Comparison of ENCODE assay signal across 8 mouse cellular contexts in the genomic region with DNA sequence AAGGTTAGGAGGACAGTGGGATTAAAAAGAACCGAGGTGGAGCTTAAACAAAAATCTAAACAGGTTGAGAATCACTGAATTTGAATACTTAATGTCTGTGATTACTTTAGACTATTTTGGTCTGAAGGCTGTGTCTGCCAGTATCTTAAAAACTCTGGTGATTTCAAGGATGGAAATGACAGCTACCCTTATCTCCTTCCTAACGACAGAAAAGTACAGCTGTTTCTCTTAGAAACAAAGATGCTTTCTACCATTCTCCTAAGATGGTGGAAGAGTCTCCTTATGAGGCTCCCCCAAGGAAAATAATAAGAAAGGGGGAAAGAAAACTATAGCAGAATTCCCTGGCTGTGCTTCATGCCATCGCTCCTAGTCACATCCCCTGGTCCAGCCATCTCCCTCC. TPM values are rescaled to one million over a fixed set of nuclear protein-coding genes. Genes with fewer than 3 reads are reported as not detected.
A peak's percentile ranks its signal among the peaks of the same experiment; 100 is the strongest.
DNase-seq lines count a peak whose midpoint lies in the region; ATAC-seq and TF ChIP-seq lines count a peak whose summit lies in the region.

No protein-coding gene starts in this region.

- H3K9ac ChIP-seq in heart, embryonic 11.5 days (ENCODE audit: low read depth, low read length), result peak overlapping the region; percentile 97
- peak overlapping the region; percentile 98 for H3K9ac ChIP-seq in CH12.LX (ENCODE audit: insufficient read depth, low read depth)
- H3K9ac ChIP-seq in forebrain, embryonic 13.5 days, result peak overlapping the region; percentile 99
- H3K9ac ChIP-seq in liver, embryonic 14.5 days (replicated peaks), result peak overlapping the region; percentile 95

- dilution Hi-C loops in CH12.LX (cut with MboI; ENCODE audit: extremely low pct_ligation_motif_present, extremely low pct_unique_long_range_greater_than_20kb, low sequenced_read_pairs), result no loop called here

- 0 out of 2 replicates have a peak, but pooled peaks cover 6% of the 10 kb centered on the region for H3K4me1 ChIP-seq in heart, embryonic 11.5 days (ENCODE audit: control insufficient read depth, insufficient read depth, low read length)
- H3K4me1 ChIP-seq in CH12.LX (ENCODE audit: control insufficient read depth in 1 of 2, insufficient read depth in 2 of 2), result peaks cover 0 to 32% of the 10 kb centered on the region in 2 experiments; a peak in 2 of 4 replicates
- peaks cover 18% of the 10 kb centered on the region for H3K4me1 ChIP-seq in forebrain, embryonic 13.5 days
- peaks cover 0 to 4% of the 10 kb centered on the region in 2 experiments; a peak in 3 of 4 replicates for H3K4me1 ChIP-seq in liver, embryonic 14.5 days (replicated peaks; ENCODE audit: control insufficient read depth in 2 of 2, insufficient read depth in 2 of 2, low read length in 1 of 2)

- TF ChIP-seq RAD21 in CH12.LX (IDR thresholded peaks at IDR 0.05; ENCODE audit: low read depth, low read length), result no peak

- in situ Hi-C loops in CH12.LX (cut with MboI; ENCODE audit: low pct_ligation_motif_present, low pct_unique_long_range_greater_than_20kb, low sequenced_read_pairs), result no loop called here

- H3K4me2 ChIP-seq in heart, embryonic 11.5 days, result peak overlapping the region; percentile 72
- peak overlapping the region; percentile 33 for H3K4me2 ChIP-seq in CH12.LX (ENCODE audit: insufficient read depth, low read depth, poor library complexity, severe bottlenecking)
- peak overlapping the region; percentile 75 for H3K4me2 ChIP-seq in forebrain, embryonic 13.5 days
- peak overlapping the region; percentile 84 for H3K4me2 ChIP-seq in liver, embryonic 14.5 days (ENCODE audit: low read depth)

- H3K27me3 ChIP-seq in heart, embryonic 11.5 days (ENCODE audit: control insufficient read depth, insufficient read depth, low read length), result no peaks in the 10 kb centered on the region
- H3K27me3 ChIP-seq in CH12.LX (replicated peaks), result no peaks in the 10 kb centered on the region
- H3K27me3 ChIP-seq in forebrain, embryonic 13.5 days, result no peaks in the 10 kb centered on the region
- no peaks in the 10 kb centered on the region for H3K27me3 ChIP-seq in liver, embryonic 14.5 days (ENCODE audit: control insufficient read depth, insufficient read depth, low read length)

- no peaks in the 10 kb centered on the region for H3K36me3 ChIP-seq in heart, embryonic 11.5 days (ENCODE audit: control insufficient read depth, insufficient read depth, low read length)
- H3K36me3 ChIP-seq in CH12.LX (replicated peaks in 1 of 2; ENCODE audit: control insufficient read depth in 1 of 2, insufficient read depth in 1 of 2, low read length in 1 of 2), result peaks cover 0 to 6% of the 10 kb centered on the region in 2 experiments
- peaks cover 4% of the 10 kb centered on the region; the same call in 1 of the 2 replicates for H3K36me3 ChIP-seq in forebrain, embryonic 13.5 days (ENCODE audit: poor library complexity, severe bottlenecking)
- no peaks in the 10 kb centered on the region for H3K36me3 ChIP-seq in liver, embryonic 14.5 days (replicated peaks; ENCODE audit: control insufficient read depth, insufficient read depth, low read depth)

- H3K9me3 ChIP-seq in heart, embryonic 11.5 days (replicated peaks; ENCODE audit: control insufficient read depth, low read length), result no peaks in the 10 kb centered on the region
- H3K9me3 ChIP-seq in CH12.LX (replicated peaks; ENCODE audit: low read length), result no peaks in the 10 kb centered on the region
- no peaks in the 10 kb centered on the region for H3K9me3 ChIP-seq in forebrain, embryonic 13.5 days (replicated peaks)
- no peaks in the 10 kb centered on the region for H3K9me3 ChIP-seq in liver, embryonic 14.5 days (ENCODE audit: control insufficient read depth, low read length)

- DNase-seq in heart, adult 8-10 months (ENCODE audit: low spot score), result no peak
- no peak for DNase-seq in CH12.LX (ENCODE audit: extremely low read depth)
- DNase-seq in liver, embryonic 14.5 days (ENCODE audit: low read depth in 3 of 3, low spot score in 3 of 3), result no peak
- DNase-seq in urinary bladder, postnatal 4 days (ENCODE audit: low spot score in 2 of 2), result no peak
- DNase-seq in left cerebral cortex, adult 11 months (ENCODE audit: low spot score), result no peak
- no peak for DNase-seq in right cerebral cortex, postnatal 36 days (ENCODE audit: low spot score in 2 of 2)

- peak overlapping the region; percentile 97 for H3K27ac ChIP-seq in heart, embryonic 11.5 days (ENCODE audit: low read depth, low read length)
- H3K27ac ChIP-seq in CH12.LX (ENCODE audit: insufficient read depth, low read depth), result peak overlapping the region; percentile 95
- H3K27ac ChIP-seq in forebrain, embryonic 13.5 days, result peak overlapping the region; percentile 98
- H3K27ac ChIP-seq in liver, embryonic 14.5 days, result peak overlapping the region; percentile 85

- TF ChIP-seq CTCF in CH12.LX (conservative IDR thresholded peaks at IDR 0.05 in 1 of 2, IDR thresholded peaks at IDR 0.05 in 1 of 2; ENCODE audit: low read depth in 2 of 2, low read length in 2 of 2), result no peak
- TF ChIP-seq CTCF in liver, embryonic 14.5 days (IDR thresholded peaks at IDR 0.05; ENCODE audit: low read depth), result no peak

- H3K4me3 ChIP-seq in heart, embryonic 11.5 days (ENCODE audit: low read depth, low read length), result peak overlapping the region; percentile 78
- peak overlapping the region; percentile 68 to 88 (median 81) for H3K4me3 ChIP-seq in CH12.LX (replicated peaks in 1 of 3; ENCODE audit: low read depth in 2 of 3, low read length in 2 of 3, poor library complexity in 1 of 3)
- H3K4me3 ChIP-seq in forebrain, embryonic 13.5 days, result peak overlapping the region; percentile 98
- peak overlapping the region; percentile 78 to 98 for H3K4me3 ChIP-seq in liver, embryonic 14.5 days (ENCODE audit: insufficient read depth in 1 of 2, low read depth in 2 of 2, low read length in 2 of 2)

- no peak for TF ChIP-seq EP300 in CH12.LX (IDR thresholded peaks at IDR 0.05; ENCODE audit: low read length)
- TF ChIP-seq EP300 in liver, embryonic 14.5 days (IDR thresholded peaks at IDR 0.05; ENCODE audit: low read depth), result no peak

- TF ChIP-seq POLR2A in CH12.LX (IDR thresholded peaks at IDR 0.05; ENCODE audit: low read depth, low read length), result no peak

- WGBS in heart, embryonic 11.5 days (ENCODE audit: insufficient replicate concordance), result 9% methylated on average over 3 of the region's 3 CpGs
- 3% methylated on average over 3 of the region's 3 CpGs for WGBS in forebrain, embryonic 13.5 days
- 7% methylated on average over 3 of the region's 3 CpGs for WGBS in liver, embryonic 14.5 days (ENCODE audit: insufficient replicate concordance)

- H3K79me2 ChIP-seq in CH12.LX (replicated peaks; ENCODE audit: control insufficient read depth, extremely low read depth, insufficient read depth, poor library complexity, severe bottlenecking), result peaks cover 26% of the 10 kb centered on the region

- ATAC-seq in heart, embryonic 11.5 days (replicated peaks; ENCODE audit: insufficient number of reproducible peaks, low FRiP score, low TSS enrichment), result no peak
- ATAC-seq in forebrain, embryonic 13.5 days, result no peak
- ATAC-seq in liver, embryonic 14.5 days (ENCODE audit: insufficient read depth), result no peak

TF ChIP-seq in CH12.LX, 34 proteins besides CTCF, POLR2A, EP300 and RAD21:
- no peak for TF ChIP-seq JUN (IDR thresholded peaks at IDR 0.05; ENCODE audit: insufficient read depth, low read depth, low read length)
- 0 out of 2 replicates have a peak, but pooled peaks have one; percentile 19 for TF ChIP-seq SIN3A (IDR thresholded peaks at IDR 0.05; ENCODE audit: low read length)
TF ChIP-seq in CH12.LX: peak in this region for 1.

RNA-seq across cellular contexts. Expression of a gene that starts 0.8 kb away (rescaled TPM):
- polyA plus RNA-seq in heart, embryonic 11.5 days (2014; fragmentation: Nextera tagmentation; extraction: Ambion mirVana), result 12.7 and 14.9 TPM in 2 replicates
- total RNA-seq in heart, adult 8-10 months (2022), result 10 to 100 TPM; 28.1 to 36.7 (median 35.2) TPM
- total RNA-seq in CH12.LX (2012; rRNA removed) (6.2 and 8.0 TPM in 2 replicates), CH12.LX (2014; rRNA removed) (7.9 and 10.1 TPM in 2 replicates)
- polyA plus RNA-seq in CH12.LX (2012; ENCODE audit: insufficient read length, low read depth), result 4.2 and 5.7 TPM in 2 replicates
- 25.5 and 25.6 TPM in 2 replicates for polyA plus RNA-seq in forebrain, embryonic 13.5 days (2015; fragmentation: Nextera tagmentation; extraction: Ambion mirVana)
- polyA plus RNA-seq in liver, embryonic 14.5 days (2012; rRNA removed), result 2.9 and 3.7 TPM in 2 replicates
- 3.0 and 3.2 TPM in 2 replicates for polyA plus RNA-seq in liver, embryonic 14.5 days (2014; fragmentation: Nextera tagmentation; extraction: Ambion mirVana)

RNA-seq across cellular contexts. Expression of a gene that starts 21.0 kb away (rescaled TPM):
- polyA plus RNA-seq in heart, embryonic 11.5 days (2014; fragmentation: Nextera tagmentation; extraction: Ambion mirVana), result 6.8 and 6.9 TPM in 2 replicates
- 1 to 10 TPM; 3.2 to 4.8 (median 4.1) TPM for total RNA-seq in heart, adult 8-10 months (2022)
- 7.4 and 7.5 TPM in 2 replicates for total RNA-seq in CH12.LX (2012; rRNA removed)
- total RNA-seq in CH12.LX (2014; rRNA removed), result 6.3 and 6.8 TPM in 2 replicates
- polyA plus RNA-seq in CH12.LX (2012; ENCODE audit: insufficient read length, low read depth), result 3.9 and 4.1 TPM in 2 replicates
- polyA plus RNA-seq in forebrain, embryonic 13.5 days (2015; fragmentation: Nextera tagmentation; extraction: Ambion mirVana), result 8.9 and 9.3 TPM in 2 replicates
- polyA plus RNA-seq in liver, embryonic 14.5 days (2012; rRNA removed), result 1.5 and 1.9 TPM in 2 replicates
- 1.3 TPM in 2 replicates for polyA plus RNA-seq in liver, embryonic 14.5 days (2014; fragmentation: Nextera tagmentation; extraction: Ambion mirVana)

RNA-seq across cellular contexts. Expression of a gene that starts 21.1 kb away (rescaled TPM):
- polyA plus RNA-seq in heart, embryonic 11.5 days (2014; fragmentation: Nextera tagmentation; extraction: Ambion mirVana), result 2.8 and 3.8 TPM in 2 replicates
- total RNA-seq in heart, adult 8-10 months (2022), result 1 to 10 TPM; 3.6 to 4.3 (median 4.0) TPM
- 6.7 and 9.6 TPM in 2 replicates for total RNA-seq in CH12.LX (2012; rRNA removed)
- 23.3 and 26.3 TPM in 2 replicates for total RNA-seq in CH12.LX (2014; rRNA removed)
- 6.2 and 9.2 TPM in 2 replicates for polyA plus RNA-seq in CH12.LX (2012; ENCODE audit: insufficient read length, low read depth)
- polyA plus RNA-seq in forebrain, embryonic 13.5 days (2015; fragmentation: Nextera tagmentation; extraction: Ambion mirVana), result 12.7 and 16.0 TPM in 2 replicates
- 3.0 and 3.6 TPM in 2 replicates for polyA plus RNA-seq in liver, embryonic 14.5 days (2012; rRNA removed)
- 1.3 TPM in 2 replicates for polyA plus RNA-seq in liver, embryonic 14.5 days (2014; fragmentation: Nextera tagmentation; extraction: Ambion mirVana)

RNA-seq across cellular contexts. Expression of a gene that starts 21.2 kb away (rescaled TPM):
- polyA plus RNA-seq in heart, embryonic 11.5 days (2014; fragmentation: Nextera tagmentation; extraction: Ambion mirVana), result 26.8 and 52.3 TPM in 2 replicates
- 10 to 100 TPM; 38.9 to 46.1 (median 41.1) TPM for total RNA-seq in heart, adult 8-10 months (2022)
- total RNA-seq in CH12.LX (2012; rRNA removed) (17.5 and 19.4 TPM in 2 replicates), CH12.LX (2014; rRNA removed) (21.9 and 23.9 TPM in 2 replicates)
- polyA plus RNA-seq in CH12.LX (2012; ENCODE audit: insufficient read length, low read depth), result 16.6 and 18.1 TPM in 2 replicates
- polyA plus RNA-seq in forebrain, embryonic 13.5 days (2015; fragmentation: Nextera tagmentation; extraction: Ambion mirVana), result 61.9 and 63.8 TPM in 2 replicates
- polyA plus RNA-seq in liver, embryonic 14.5 days (2012; rRNA removed), result 3.5 and 5.0 TPM in 2 replicates
- 6.8 and 7.6 TPM in 2 replicates for polyA plus RNA-seq in liver, embryonic 14.5 days (2014; fragmentation: Nextera tagmentation; extraction: Ambion mirVana)

Comparison
In these comparisons a context has a peak if more than half of its experiments do, and no peak if none do; other contexts are left out.
1. H3K4me2 ChIP-seq: peak in every context shown above with its lines; median percentile 84 in liver, embryonic 14.5 days; 75 in forebrain, embryonic 13.5 days; 72 in heart, embryonic 11.5 days; 33 in CH12.LX.